Mouse (Mus musculus): ENCODE measurements around the gene Mrgprb5. TPM values are rescaled to one million over a fixed set of nuclear protein-coding genes. Genes with fewer than 3 reads are reported as not detected.
"Not testable (repeated sequence)": the region's sequence is repeated elsewhere in the genome, so short reads cannot be mapped to it uniquely, and the experiment has no call there.

Mrgprb5 gene
- polyA plus RNA-seq (2014; fragmentation: Nextera tagmentation; extraction: Ambion mirVana), result not detected in 2 replicates

DNA sequence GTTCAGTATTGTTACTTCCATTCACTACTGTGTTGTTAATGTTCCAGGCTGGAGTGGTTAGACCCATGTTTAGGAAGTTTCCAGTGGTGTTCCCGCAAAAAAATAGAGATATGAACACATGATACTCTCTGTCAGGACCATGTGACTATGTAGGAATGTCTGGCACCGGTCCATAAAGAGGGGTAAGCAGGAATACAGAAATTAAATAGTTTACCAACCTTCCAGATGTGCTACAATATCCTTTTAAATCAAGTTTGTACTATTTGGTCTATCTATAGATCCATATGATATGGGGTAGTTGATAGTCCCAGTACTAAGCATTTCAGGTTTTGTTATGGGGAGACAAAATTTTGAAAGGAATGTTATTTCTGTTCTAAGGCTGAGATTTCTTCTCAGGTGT is at the start of gene Mrgprb5:
Gene Mrgprb5, minus strand, starts transcription at position 101 of the 400 bp plus-strand sequence.
- Histone ChIP-seq H3K4me1 (ENCODE audit: control insufficient read depth, insufficient read depth, low read length) (no peaks in the 10 kb centered on the region), H3K4me3 (ENCODE audit: low read depth, low read length) (no peak within 1 kb of the TSS), H3K27me3 (ENCODE audit: control insufficient read depth, insufficient read depth, low read length) (no peaks in the 10 kb centered on the region), H3K36me3 (replicated peaks; ENCODE audit: control insufficient read depth, insufficient read depth, low read depth, low read length) (no peaks in the 10 kb centered on the region), H3K4me2 (ENCODE audit: low read depth, low read length) (no peak within 1 kb of the TSS), H3K27ac (replicated peaks; ENCODE audit: low read depth, low read length) (no peak within 1 kb of the TSS), H3K9me3 (replicated peaks; ENCODE audit: control insufficient read depth, low read length) (no peaks in the 10 kb centered on the region), H3K9ac (replicated peaks; ENCODE audit: low read length) (no peak within 1 kb of the TSS)
- 70% methylated on average over 2 of the region's 2 CpGs for WGBS
- DNase-seq (ENCODE audit: low spot score), result no peak
- no peak for ATAC-seq (replicated peaks; ENCODE audit: insufficient number of reproducible peaks, low FRiP score, low TSS enrichment, low read depth)

DNA sequence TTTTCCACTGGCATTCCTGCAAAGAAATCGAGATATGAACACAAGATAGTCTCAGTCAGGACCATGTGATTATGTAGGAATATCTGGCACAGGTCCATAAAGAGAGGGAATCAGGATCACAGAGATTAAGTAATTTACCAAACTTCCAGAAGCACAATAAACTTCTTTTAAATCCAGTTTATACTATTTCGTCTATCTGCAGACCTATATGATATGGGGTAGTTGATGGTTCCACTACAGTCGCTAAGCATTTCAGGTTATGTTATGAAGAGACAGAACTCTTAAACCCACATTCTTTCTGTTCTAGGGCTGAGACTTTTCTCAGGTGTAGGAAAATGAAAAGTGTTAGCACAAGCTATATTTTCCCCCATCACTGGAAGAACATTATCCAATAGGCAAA is 30.4 kb upstream of the Mrgprb5 start, which contains the start of gene Mrgprb4:
Gene Mrgprb4, minus strand, starts transcription at position 101 of the 400 bp plus-strand sequence.
- Histone ChIP-seq H3K9ac (replicated peaks; ENCODE audit: low read length) (no peak within 1 kb of the TSS), H3K4me2 (ENCODE audit: low read depth, low read length) (no peak within 1 kb of the TSS), H3K4me3 (ENCODE audit: low read depth, low read length) (no peak within 1 kb of the TSS), H3K9me3 (replicated peaks; ENCODE audit: control insufficient read depth, low read length) (no peaks in the 10 kb centered on the region), H3K4me1 (ENCODE audit: control insufficient read depth, insufficient read depth, low read length) (no peaks in the 10 kb centered on the region), H3K27ac (replicated peaks; ENCODE audit: low read depth, low read length) (no peak within 1 kb of the TSS), H3K36me3 (replicated peaks; ENCODE audit: control insufficient read depth, insufficient read depth, low read depth, low read length) (no peaks in the 10 kb centered on the region), H3K27me3 (ENCODE audit: control insufficient read depth, insufficient read depth, low read length) (no peaks in the 10 kb centered on the region)
- 87% methylated on average over 3 of the region's 3 CpGs for WGBS
- no peak for DNase-seq (ENCODE audit: low spot score)
- no peak for ATAC-seq (replicated peaks; ENCODE audit: insufficient number of reproducible peaks, low FRiP score, low TSS enrichment, low read depth)

DNA sequence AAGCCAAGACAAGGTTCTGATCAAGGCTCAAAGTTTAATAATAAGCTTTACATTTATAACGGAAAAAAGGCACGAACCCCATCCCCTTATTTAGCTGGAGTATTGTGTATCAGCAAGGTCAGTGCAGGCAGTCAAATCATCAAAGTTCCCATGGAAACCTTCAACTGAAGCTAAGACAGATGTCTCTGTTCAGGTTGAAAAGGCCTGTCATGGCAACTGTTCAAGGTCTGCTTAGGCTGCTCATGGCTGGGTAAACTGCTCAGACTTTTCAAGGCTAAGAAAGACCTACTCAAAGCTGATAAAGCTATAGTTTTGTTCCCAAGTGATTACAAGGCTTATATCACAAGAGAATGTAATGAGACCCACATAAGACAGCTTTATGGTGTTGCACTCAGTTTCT is 1.3 kb downstream of the Mrgprb5 start:
- H3K4me1 ChIP-seq (ENCODE audit: control insufficient read depth, insufficient read depth, low read length), result no peaks in the 10 kb centered on the region
- no peak overlapping the region for H3K4me2 ChIP-seq (ENCODE audit: low read depth, low read length)
- no peak for DNase-seq (ENCODE audit: low spot score)
- 90% methylated on average over 2 of the region's 2 CpGs for WGBS
- no peak overlapping the region for H3K9ac ChIP-seq (replicated peaks; ENCODE audit: low read length)
- H3K4me3 ChIP-seq (ENCODE audit: low read depth, low read length), result no peak overlapping the region
- no peaks in the 10 kb centered on the region for H3K27me3 ChIP-seq (ENCODE audit: control insufficient read depth, insufficient read depth, low read length)
- no peak for ATAC-seq (replicated peaks; ENCODE audit: insufficient number of reproducible peaks, low FRiP score, low TSS enrichment, low read depth)
- H3K9me3 ChIP-seq (replicated peaks; ENCODE audit: control insufficient read depth, low read length), result no peaks in the 10 kb centered on the region
- no peak overlapping the region for H3K27ac ChIP-seq (replicated peaks; ENCODE audit: low read depth, low read length)
- no peaks in the 10 kb centered on the region for H3K36me3 ChIP-seq (replicated peaks; ENCODE audit: control insufficient read depth, insufficient read depth, low read depth, low read length)

DNA sequence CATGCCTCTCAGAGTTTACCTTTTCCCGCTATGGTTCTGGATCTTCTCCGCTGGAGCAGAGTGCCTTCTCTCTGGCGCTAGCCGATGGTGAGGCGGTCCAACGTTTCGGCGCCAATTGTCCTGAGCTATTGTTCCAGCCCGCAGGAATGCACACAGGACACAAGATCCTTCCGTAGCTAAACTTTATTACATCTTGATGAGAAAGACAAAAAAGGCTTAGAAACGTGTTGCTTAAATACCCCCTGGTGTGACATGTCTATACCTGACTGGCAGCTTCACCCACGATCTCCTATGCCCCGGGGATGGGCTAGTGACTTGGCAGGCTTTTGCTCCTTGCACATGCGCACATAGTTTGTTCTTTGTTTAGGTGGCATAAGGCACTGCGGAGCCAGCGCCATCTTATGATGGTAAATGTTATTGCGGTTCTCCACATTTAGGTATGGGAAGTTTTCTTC is 30.5 kb downstream of the Mrgprb5 start:
- Histone ChIP-seq H3K27me3 (ENCODE audit: control insufficient read depth, insufficient read depth, low read length) (no peaks in the 10 kb centered on the region), H3K4me3 (ENCODE audit: low read depth, low read length) (peak overlapping the region; percentile 46), H3K4me2 (ENCODE audit: low read depth, low read length) (peak overlapping the region; percentile 73), H3K4me1 (ENCODE audit: control insufficient read depth, insufficient read depth, low read length) (no peaks in the 10 kb centered on the region), H3K9me3 (replicated peaks; ENCODE audit: control insufficient read depth, low read length) (no peaks in the 10 kb centered on the region), H3K27ac (replicated peaks; ENCODE audit: low read depth, low read length) (0 out of 2 replicates have a peak overlapping the region, but pooled peaks have one; percentile 7), H3K36me3 (replicated peaks; ENCODE audit: control insufficient read depth, insufficient read depth, low read depth, low read length) (no peaks in the 10 kb centered on the region), H3K9ac (replicated peaks; ENCODE audit: low read length) (peak overlapping the region; percentile 75)
- 2% methylated on average over 17 of the region's 17 CpGs for WGBS
- DNase-seq (ENCODE audit: low spot score), result peak; percentile 85
- 0 out of 2 replicates have a peak, but pooled peaks have one; percentile 48 for ATAC-seq (replicated peaks; ENCODE audit: insufficient number of reproducible peaks, low FRiP score, low TSS enrichment, low read depth)

DNA sequence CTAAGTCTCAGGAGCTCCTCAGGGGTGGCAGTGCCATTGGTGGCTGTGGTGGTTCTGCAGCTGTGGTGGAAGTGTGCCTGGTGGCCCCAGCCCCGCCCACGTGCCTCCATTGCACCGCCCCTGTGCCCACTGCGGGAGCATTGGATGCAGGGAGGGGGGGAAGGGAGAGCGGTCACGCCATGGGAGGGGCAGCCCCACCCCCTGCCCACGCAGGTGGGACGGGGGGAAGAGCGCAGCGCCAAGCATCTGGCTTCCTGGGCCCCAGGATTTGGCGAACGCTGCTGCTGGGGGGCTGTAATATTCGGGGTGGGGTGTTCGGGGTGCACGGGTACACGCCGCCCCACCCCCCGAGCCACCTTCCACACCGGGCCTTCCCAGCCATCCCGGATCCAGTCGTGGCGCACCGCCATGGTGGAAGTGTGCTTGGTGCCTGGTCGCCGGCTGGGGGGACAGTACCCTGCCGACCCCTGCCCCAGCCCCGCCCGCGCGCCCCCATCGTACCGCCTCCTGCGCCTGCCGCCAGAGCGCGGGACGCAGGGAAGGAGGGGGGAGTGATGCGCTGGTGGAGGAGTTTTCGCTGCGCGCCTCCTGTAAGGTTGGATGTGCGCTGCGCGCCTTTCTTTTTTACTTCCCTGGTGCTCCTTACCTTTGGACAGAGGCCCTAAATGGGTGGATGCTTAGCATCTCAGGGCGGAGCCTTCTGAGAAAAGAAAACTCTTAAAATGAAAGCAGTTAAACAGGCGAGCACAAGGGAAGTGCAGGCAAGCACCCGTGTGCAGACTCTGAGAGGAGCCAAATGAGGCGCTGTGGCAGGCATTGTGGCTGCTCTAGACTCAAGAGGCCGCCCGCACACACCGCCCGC is 31.4 kb downstream of the Mrgprb5 start:
- H3K36me3 ChIP-seq (replicated peaks; ENCODE audit: control insufficient read depth, insufficient read depth, low read depth, low read length), result no peaks in the 10 kb centered on the region
- peak overlapping the region; percentile 75 for H3K9ac ChIP-seq (replicated peaks; ENCODE audit: low read length)
- 1% methylated on average over 35 of the region's 52 CpGs for WGBS
- H3K4me2 ChIP-seq (ENCODE audit: low read depth, low read length), result peak overlapping the region; percentile 73
- peak; percentile 90 for ATAC-seq (replicated peaks; ENCODE audit: insufficient number of reproducible peaks, low FRiP score, low TSS enrichment, low read depth)
- 0 out of 2 replicates have a peak overlapping the region, but pooled peaks have one; percentile 7 for H3K27ac ChIP-seq (replicated peaks; ENCODE audit: low read depth, low read length)
- peak overlapping the region; percentile 46 for H3K4me3 ChIP-seq (ENCODE audit: low read depth, low read length)
- H3K4me1 ChIP-seq (ENCODE audit: control insufficient read depth, insufficient read depth, low read length), result no peaks in the 10 kb centered on the region
- peak; percentile 72 for DNase-seq (ENCODE audit: low spot score)
- H3K9me3 ChIP-seq (replicated peaks; ENCODE audit: control insufficient read depth, low read length), result no peaks in the 10 kb centered on the region
- no peaks in the 10 kb centered on the region for H3K27me3 ChIP-seq (ENCODE audit: control insufficient read depth, insufficient read depth, low read length)

DNA sequence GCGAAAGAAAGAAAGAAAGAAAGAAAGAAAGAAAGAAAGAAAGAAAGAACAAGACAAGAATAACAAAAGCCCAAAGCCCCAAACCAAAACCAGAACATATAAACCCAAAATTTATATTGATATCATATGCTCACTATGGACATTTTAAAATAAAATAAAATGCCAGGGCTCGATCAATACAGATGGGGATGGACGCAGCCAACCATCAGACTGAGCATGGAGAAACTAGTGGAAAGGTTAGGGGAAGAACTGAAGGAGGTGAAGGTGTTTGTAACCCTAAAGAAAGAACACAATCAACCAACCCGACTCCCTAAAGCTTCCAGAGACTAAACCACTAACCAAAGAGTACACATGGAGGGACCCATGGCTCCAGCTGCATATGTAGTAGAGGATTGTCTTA is 36.1 kb downstream of the Mrgprb5 start:
- Histone ChIP-seq H3K4me2 (ENCODE audit: low read depth, low read length) (no peak overlapping the region), H3K4me3 (ENCODE audit: low read depth, low read length) (no peak overlapping the region), H3K9me3 (replicated peaks; ENCODE audit: control insufficient read depth, low read length) (no peaks in the 10 kb centered on the region), H3K36me3 (replicated peaks; ENCODE audit: control insufficient read depth, insufficient read depth, low read depth, low read length) (no peaks in the 10 kb centered on the region), H3K27ac (replicated peaks; ENCODE audit: low read depth, low read length) (no peak overlapping the region), H3K4me1 (ENCODE audit: control insufficient read depth, insufficient read depth, low read length) (no peaks in the 10 kb centered on the region), H3K9ac (replicated peaks; ENCODE audit: low read length) (no peak overlapping the region), H3K27me3 (ENCODE audit: control insufficient read depth, insufficient read depth, low read length) (no peaks in the 10 kb centered on the region)
- ATAC-seq (replicated peaks; ENCODE audit: insufficient number of reproducible peaks, low FRiP score, low TSS enrichment, low read depth), result no peak
- DNase-seq (ENCODE audit: low spot score), result no peak
- WGBS, result 68% methylated on average over 4 of the region's 4 CpGs

DNA sequence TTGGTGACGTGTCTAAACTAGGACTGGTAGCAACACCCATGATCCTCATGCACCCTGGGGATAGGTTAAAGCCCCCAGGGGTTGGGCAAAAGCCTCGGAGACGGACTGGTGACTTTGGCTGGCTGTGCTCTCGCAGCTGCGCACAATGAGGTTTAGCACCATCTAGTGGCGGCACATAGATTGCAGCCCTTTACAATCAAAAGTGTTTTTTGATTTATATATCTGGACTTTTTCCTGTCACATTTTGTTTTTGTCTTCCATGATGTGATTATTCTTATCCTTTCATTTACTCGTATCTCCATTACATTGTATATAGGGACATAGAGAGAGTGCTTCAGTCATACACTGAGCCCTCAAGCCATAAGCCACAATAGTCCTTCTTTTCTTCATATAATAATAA is 36.6 kb downstream of the Mrgprb5 start:
- WGBS, result under 1% methylated on average over 4 of the region's 7 CpGs
- not testable (repeated sequence) for H3K4me1 ChIP-seq (ENCODE audit: control insufficient read depth, insufficient read depth, low read length); H3K9ac ChIP-seq (replicated peaks; ENCODE audit: low read length); H3K27ac ChIP-seq (replicated peaks; ENCODE audit: low read depth, low read length); H3K4me2 ChIP-seq (ENCODE audit: low read depth, low read length); H3K27me3 ChIP-seq (ENCODE audit: control insufficient read depth, insufficient read depth, low read length); H3K4me3 ChIP-seq (ENCODE audit: low read depth, low read length); H3K36me3 ChIP-seq (replicated peaks; ENCODE audit: control insufficient read depth, insufficient read depth, low read depth, low read length); H3K9me3 ChIP-seq (replicated peaks; ENCODE audit: control insufficient read depth, low read length); ATAC-seq (replicated peaks; ENCODE audit: insufficient number of reproducible peaks, low FRiP score, low TSS enrichment, low read depth)
- DNase-seq (ENCODE audit: low spot score), result peak; percentile 6

DNA sequence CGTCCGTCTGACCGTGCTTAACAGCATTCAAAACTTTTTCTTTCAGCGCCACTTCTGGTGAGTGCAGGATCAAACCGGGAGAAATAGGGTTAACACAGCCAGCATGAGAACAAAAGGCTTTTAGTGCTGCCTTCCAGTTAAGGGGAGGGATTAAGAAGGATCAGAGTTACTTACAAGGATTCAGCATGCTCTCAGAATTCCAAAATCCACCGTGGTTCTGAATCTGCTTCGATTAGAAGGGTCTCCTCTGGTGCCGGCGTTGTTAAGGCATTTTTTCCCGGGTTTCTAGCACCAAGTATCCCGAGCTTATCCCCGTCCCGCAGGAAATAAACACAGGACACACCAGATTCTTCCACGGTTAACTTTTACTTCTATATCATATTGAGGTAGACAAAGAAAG is 37.0 kb downstream of the Mrgprb5 start:
- peak overlapping the region; percentile 29 for H3K4me3 ChIP-seq (ENCODE audit: low read depth, low read length)
- H3K9ac ChIP-seq (replicated peaks; ENCODE audit: low read length), result peak overlapping the region; percentile 52
- not testable (repeated sequence) for ATAC-seq (replicated peaks; ENCODE audit: insufficient number of reproducible peaks, low FRiP score, low TSS enrichment, low read depth); H3K9me3 ChIP-seq (replicated peaks; ENCODE audit: control insufficient read depth, low read length); H3K4me2 ChIP-seq (ENCODE audit: low read depth, low read length); H3K27ac ChIP-seq (replicated peaks; ENCODE audit: low read depth, low read length); H3K4me1 ChIP-seq (ENCODE audit: control insufficient read depth, insufficient read depth, low read length); H3K36me3 ChIP-seq (replicated peaks; ENCODE audit: control insufficient read depth, insufficient read depth, low read depth, low read length); H3K27me3 ChIP-seq (ENCODE audit: control insufficient read depth, insufficient read depth, low read length)
- 0% methylated on average over 10 of the region's 14 CpGs for WGBS
- peak; percentile 67 for DNase-seq (ENCODE audit: low spot score)

Measured in embryonic facial prominence, embryonic 11.5 days (tissue).